Mouse (Mus musculus): Measurements from ENCODE around the gene 4930402F06Rik. TPM values are rescaled to one million over a fixed set of nuclear protein-coding genes. Genes with fewer than 3 reads are reported as not detected.

4930402F06Rik gene
- polyA plus RNA-seq (2017; shearing (Covaris generic)): not detected

GRCm38 (mm10) chr2:35397096-35397495 is at the start of gene 4930402F06Rik:
4930402F06Rik (minus strand) TSS chr2:35397175.

GRCm38 (mm10) chr2:35367629-35368028 is 29.3 kb downstream of the 4930402F06Rik start, which contains the start of gene 4930568D16Rik:
4930568D16Rik (minus strand) TSS chr2:35367729.

GRCm38 (mm10) chr2:35336388-35337280 is 60.3 kb downstream of the 4930402F06Rik start, which contains the start of gene Stom:
Stom (minus strand) TSS chr2:35336976.

Other genes starting within 250 kb of the 4930402F06Rik start
- gene Rab14, start 196.1 kb downstream of the 4930402F06Rik start, polyA plus RNA-seq (2017; shearing (Covaris generic)): 219 TPM
- gene Gsn, start 140.8 kb downstream of the 4930402F06Rik start, polyA plus RNA-seq (2017; shearing (Covaris generic)): 5.5 TPM
- 0.35 TPM for gene Stom, start 60.2 kb downstream of the 4930402F06Rik start, polyA plus RNA-seq (2017; shearing (Covaris generic))
- gene 4930568D16Rik, start 29.4 kb downstream of the 4930402F06Rik start, polyA plus RNA-seq (2017; shearing (Covaris generic)): not detected
- gene Ggta1, start 66.1 kb upstream of the 4930402F06Rik start, polyA plus RNA-seq (2017; shearing (Covaris generic)): 10.0 TPM
- 0.44 TPM for gene Dab2ip, start 161.1 kb upstream of the 4930402F06Rik start, polyA plus RNA-seq (2017; shearing (Covaris generic))

All from effector memory CD4-positive, alpha-beta T cell, adult 5 months (primary cell).